28 mouse cellular contexts compared by ENCODE assay signal in the genomic region with DNA sequence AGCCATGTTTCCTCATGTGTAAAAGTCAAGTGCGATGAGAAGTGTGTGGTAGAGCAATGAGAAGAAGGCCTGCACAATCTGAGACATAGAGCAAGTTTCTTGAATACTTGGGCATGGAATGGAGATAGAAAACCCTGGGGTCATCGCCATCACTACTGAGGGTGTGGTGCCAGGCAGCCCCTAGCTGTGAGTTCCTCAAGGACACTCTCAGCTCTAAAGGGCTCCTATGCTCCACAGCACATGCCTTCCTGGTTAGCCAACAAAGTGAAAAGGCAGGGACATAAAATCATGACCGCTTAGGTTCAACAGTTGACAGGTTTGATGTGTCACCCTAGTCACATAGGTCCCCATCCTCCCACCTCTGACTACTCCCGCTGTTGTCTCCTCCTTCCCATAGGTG.
"Had no signal": no experiment of that assay in that cellular context is flagged by ENCODE, and none has a peak within 500 bp of the region (broad histone marks: within the 10 kb centered on the region; RNA-seq: fewer than 3 reads in every experiment).

No protein-coding gene starts in this region.

- DNase-seq: left cerebral cortex, postnatal 4 days; liver; liver, embryonic 13.5 days; liver, postnatal 0 days; lung, adult 2 months; lung, embryonic 14.5 days; lung, postnatal 10 days; lung, postnatal 14 days; midbrain, embryonic 14.5 days had no signal

- H3K36me3 ChIP-seq: limb, embryonic 10.5 days; limb, embryonic 12.5 days; limb, embryonic 13.5 days; limb, embryonic 15.5 days; liver, embryonic 12.5 days; liver, embryonic 13.5 days; liver, embryonic 15.5 days; lung, embryonic 15.5 days; midbrain, embryonic 10.5 days; midbrain, embryonic 12.5 days; midbrain, embryonic 13.5 days; midbrain, embryonic 15.5 days; neural tube, embryonic 12.5 days had no signal

- H3K4me1 ChIP-seq: limb, embryonic 10.5 days; limb, embryonic 12.5 days; limb, embryonic 13.5 days; limb, embryonic 15.5 days; liver, embryonic 12.5 days; liver, embryonic 13.5 days; liver, embryonic 15.5 days; lung, embryonic 15.5 days; megakaryocyte, embryonic 14.5 days; midbrain, embryonic 10.5 days; midbrain, embryonic 12.5 days; midbrain, embryonic 13.5 days; midbrain, embryonic 15.5 days; neural tube, embryonic 12.5 days had no signal

- H3K9ac ChIP-seq: limb, embryonic 12.5 days; limb, embryonic 13.5 days; limb, embryonic 15.5 days; liver, embryonic 12.5 days; liver, embryonic 13.5 days; liver, embryonic 14.5 days; liver, embryonic 15.5 days; liver, postnatal 0 days; lung, embryonic 14.5 days; lung, embryonic 15.5 days; midbrain, embryonic 12.5 days; midbrain, embryonic 13.5 days; midbrain, embryonic 15.5 days; neural tube, embryonic 12.5 days had no signal

- H3K27ac ChIP-seq: limb, embryonic 10.5 days; limb, embryonic 12.5 days; limb, embryonic 13.5 days; limb, embryonic 15.5 days; liver, embryonic 12.5 days; liver, embryonic 13.5 days; liver, embryonic 14.5 days; liver, embryonic 15.5 days; lung, embryonic 15.5 days; macrophage; midbrain, embryonic 10.5 days; midbrain, embryonic 12.5 days; midbrain, embryonic 13.5 days; midbrain, embryonic 15.5 days; neural tube, embryonic 12.5 days had no signal

- ATAC-seq: liver, embryonic 12.5 days; liver, postnatal 0 days; midbrain, embryonic 13.5 days; midbrain, embryonic 15.5 days; midbrain, embryonic 16.5 days had no signal

- H3K27me3 ChIP-seq: limb, embryonic 12.5 days; limb, embryonic 13.5 days; limb, embryonic 15.5 days; liver, embryonic 12.5 days; liver, embryonic 13.5 days; liver, embryonic 15.5 days; lung, embryonic 15.5 days; midbrain, embryonic 12.5 days; midbrain, embryonic 13.5 days; midbrain, embryonic 15.5 days; neural tube, embryonic 12.5 days had no signal

- H3K4me2 ChIP-seq: limb, embryonic 12.5 days; limb, embryonic 13.5 days; limb, embryonic 15.5 days; liver, embryonic 11.5 days; liver, embryonic 12.5 days; liver, embryonic 13.5 days; liver, embryonic 15.5 days; lung, embryonic 14.5 days; lung, embryonic 15.5 days; midbrain, embryonic 11.5 days; midbrain, embryonic 12.5 days; midbrain, embryonic 13.5 days; midbrain, embryonic 15.5 days; neural tube, embryonic 12.5 days had no signal

- H3K4me3 ChIP-seq: limb, embryonic 10.5 days; limb, embryonic 12.5 days; limb, embryonic 13.5 days; limb, embryonic 15.5 days; liver, embryonic 12.5 days; liver, embryonic 13.5 days; liver, embryonic 15.5 days; lung, embryonic 15.5 days; megakaryocyte, embryonic 14.5 days; midbrain, embryonic 10.5 days; midbrain, embryonic 12.5 days; midbrain, embryonic 13.5 days; midbrain, embryonic 15.5 days; myocyte; neural tube, embryonic 12.5 days had no signal

- H3K9me3 ChIP-seq: limb, embryonic 10.5 days; limb, embryonic 12.5 days; limb, embryonic 13.5 days; limb, embryonic 15.5 days; liver, embryonic 12.5 days; liver, embryonic 13.5 days; liver, embryonic 15.5 days; lung, embryonic 15.5 days; megakaryocyte, embryonic 14.5 days; midbrain, embryonic 10.5 days; midbrain, embryonic 12.5 days; midbrain, embryonic 13.5 days; midbrain, embryonic 15.5 days; neural tube, embryonic 12.5 days had no signal
